Mouse (Mus musculus) liver, embryonic 11.5 days (tissue): ENCODE results near the gene Sh2d3c. TPM values are rescaled to one million over a fixed set of nuclear protein-coding genes. Genes with fewer than 3 reads are reported as not detected.
A peak's percentile ranks its signal among the peaks of the same experiment; 100 is the strongest.

Experiments used
- ATAC-seq: fragments of 200-750 bp; cut with Nextera tagmentation; replicated peaks from 2 replicates; pipeline ENCODE4 v1.8.0; 2017; ENCODE audit warnings: moderate number of reproducible peaks, mild to moderate bottlenecking, moderate TSS enrichment, moderate library complexity; ENCODE audit not compliant: low FRiP score
- DNase-seq: peaks from one replicate; pipeline ENCODE4 v3.0.0-alpha.2; 2017; ENCODE audit warnings: low spot score
- H3K27ac ChIP-seq: fragments of 300-500 bp; sonication (generic); 2 replicates; pipeline ENCODE4 v1.5.1; 2014; ENCODE audit warnings: mild to moderate bottlenecking, low read depth, low read length, control low read depth
- H3K27me3 ChIP-seq: fragments of 300-500 bp; sonication (generic); replicated peaks from 2 replicates; pipeline ENCODE4 v1.6.1; 2014; ENCODE audit warnings: low read length, mixed read lengths; ENCODE audit not compliant: control insufficient read depth, insufficient read depth
- H3K36me3 ChIP-seq: fragments of 300-500 bp; sonication (generic); 2 replicates; pipeline ENCODE4 v1.6.1; 2014; ENCODE audit warnings: mild to moderate bottlenecking, low read length, moderate library complexity, mixed read lengths; ENCODE audit not compliant: control insufficient read depth, insufficient read depth
- H3K4me1 ChIP-seq: fragments of 300-500 bp; sonication (generic); replicated peaks from 2 replicates; pipeline ENCODE4 v1.6.1; 2014; ENCODE audit warnings: low read length, mixed read lengths; ENCODE audit not compliant: control insufficient read depth, insufficient read depth
- H3K4me2 ChIP-seq: fragments of 300-500 bp; sonication (generic); 2 replicates; pipeline ENCODE4 v1.6.1; 2014; ENCODE audit warnings: mild to moderate bottlenecking, control low read depth, moderate library complexity
- H3K4me3 ChIP-seq: fragments of 300-500 bp; sonication (generic); 2 replicates; pipeline ENCODE4 v1.5.1; 2014; ENCODE audit warnings: low read depth, low read length, control low read depth
- H3K9ac ChIP-seq: fragments of 300-500 bp; sonication (generic); 2 replicates; pipeline ENCODE4 v1.6.1; 2014; ENCODE audit warnings: low read depth, low read length, control low read depth
- H3K9me3 ChIP-seq: fragments of 300-500 bp; sonication (generic); 2 replicates; pipeline ENCODE4 v1.6.1; 2016; ENCODE audit warnings: low read length, inconsistent platforms, mixed read lengths; ENCODE audit not compliant: control insufficient read depth
- WGBS: fragments of 180-500 bp; shearing (Covaris S2); extraction: QIAGEN DNeasy Blood & Tissue Kit; methylation state at CpG from one replicate; pipeline ENCODE4 v1.1.7; 2014; 5-methylcytosine and 5-hydroxymethylcytosine counted together
- polyA plus RNA-seq: library from polyadenylated mRNA; unstranded; fragments of >200 nt; fragmentation: Nextera tagmentation; extraction: Ambion mirVana; gene quantifications from 2 replicates; pipeline ENCODE4 v1.2.1, GENCODE M21; 2014

Sh2d3c gene
- polyA plus RNA-seq, 1 experiment from 2014 or later, result 13.4 TPM

DNA sequence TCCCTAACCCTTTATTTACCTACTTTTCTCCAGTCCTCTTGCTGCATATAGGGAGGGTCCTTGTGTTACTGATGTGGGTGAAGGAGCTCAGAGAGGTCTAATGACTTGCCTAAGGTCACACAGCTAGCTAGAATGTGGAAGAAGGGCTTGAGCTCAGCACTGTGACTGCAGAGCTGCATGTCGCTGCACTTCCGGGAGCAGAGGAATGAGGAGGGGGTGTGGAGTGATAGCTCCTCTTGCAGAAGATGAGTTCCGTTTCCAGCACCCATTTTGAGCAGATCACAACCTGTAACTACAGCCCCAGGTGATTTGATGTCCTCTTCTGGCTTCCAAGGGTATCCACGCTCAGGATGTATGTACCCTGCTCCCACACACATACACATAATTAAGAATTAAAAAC, 3.3 kb downstream of the Sh2d3c start:
- WGBS, result 71% methylated on average over 4 of the region's 4 CpGs
- no peak overlapping the region for H3K4me2 ChIP-seq
- ATAC-seq (no peak), DNase-seq (no peak)
- H3K4me1 ChIP-seq, result peaks cover 24% of the 10 kb centered on the region
- no peaks in the 10 kb centered on the region for H3K36me3 ChIP-seq
- H3K9me3 ChIP-seq, result no peaks in the 10 kb centered on the region
- H3K9ac ChIP-seq, result no peak overlapping the region
- H3K27me3 ChIP-seq, result no peaks in the 10 kb centered on the region
- H3K4me3 ChIP-seq, result no peak overlapping the region
- H3K27ac ChIP-seq, result no peak overlapping the region

DNA sequence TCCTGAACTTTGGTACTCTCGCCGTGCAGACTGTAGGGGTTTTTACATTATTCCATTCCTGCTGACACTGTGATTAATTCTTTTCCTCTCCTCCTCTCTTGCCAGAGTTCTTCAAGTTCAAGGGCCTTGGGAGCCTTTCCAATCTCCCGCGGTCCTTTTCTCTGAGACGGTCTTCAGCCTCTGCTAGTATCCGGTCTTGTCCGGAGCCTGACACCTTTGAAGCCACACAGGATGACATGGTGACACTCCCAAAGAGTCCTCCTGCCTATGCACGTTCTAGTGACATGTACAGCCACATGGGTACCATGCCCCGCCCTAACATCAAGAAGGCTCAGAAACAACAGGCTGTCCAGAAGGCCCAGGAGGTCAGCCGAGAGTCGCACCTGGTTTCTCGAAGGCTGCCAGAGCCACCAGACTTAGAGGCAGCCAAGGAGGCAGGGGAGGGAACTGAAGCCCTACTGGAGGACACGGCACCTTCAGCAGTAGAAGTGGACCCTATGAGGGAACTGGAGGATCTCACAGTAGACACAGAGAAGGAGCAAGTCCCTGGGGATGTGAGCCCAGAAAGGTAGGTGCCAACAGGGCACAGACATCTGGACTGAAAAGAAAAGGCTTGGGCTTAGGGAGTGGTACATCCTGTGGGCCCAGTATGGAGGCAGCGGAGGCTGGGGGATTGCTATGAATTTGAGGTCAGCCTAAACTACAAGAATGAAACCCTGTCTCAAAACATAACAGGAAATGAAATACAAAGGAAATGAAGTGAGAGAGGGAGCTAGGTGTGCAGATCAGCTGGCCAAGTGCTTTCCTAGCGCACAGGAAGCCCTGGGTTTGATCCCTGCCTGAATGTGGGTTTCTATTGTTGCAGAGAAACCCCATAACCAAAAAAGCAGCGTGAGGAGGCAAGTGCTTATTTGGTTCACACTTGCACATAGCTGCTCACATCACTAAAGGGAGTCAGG, 4.3 kb downstream of the Sh2d3c start:
- no peak overlapping the region for H3K27ac ChIP-seq
- ATAC-seq, result no peak
- WGBS, result 81% methylated on average over 16 of the region's 16 CpGs
- H3K4me1 ChIP-seq, result peaks cover 24% of the 10 kb centered on the region
- no peak overlapping the region for H3K4me2 ChIP-seq
- no peaks in the 10 kb centered on the region for H3K9me3 ChIP-seq
- DNase-seq, result no peak
- no peak overlapping the region for H3K9ac ChIP-seq
- no peaks in the 10 kb centered on the region for H3K27me3 ChIP-seq
- H3K36me3 ChIP-seq, result no peaks in the 10 kb centered on the region
- no peak overlapping the region for H3K4me3 ChIP-seq

DNA sequence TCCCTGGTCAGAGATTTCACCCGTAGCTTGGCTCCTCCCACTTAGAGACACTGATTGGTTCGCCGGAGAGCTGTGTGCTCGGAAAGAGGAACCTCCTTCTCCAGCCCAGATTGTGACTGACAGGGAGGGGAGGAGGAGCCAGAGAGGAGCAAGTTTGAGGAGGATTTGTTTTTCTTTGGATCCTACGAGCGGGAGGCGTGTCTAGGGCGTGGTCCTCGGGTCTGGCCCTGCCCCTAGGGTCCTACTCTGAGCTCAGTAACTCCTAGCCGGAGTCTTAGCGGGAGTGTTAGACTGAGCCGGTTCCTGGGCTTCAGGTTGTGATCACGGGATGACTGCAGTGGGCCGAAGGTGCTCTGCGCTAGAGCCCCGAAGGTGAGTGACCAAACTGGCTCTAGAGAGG, 6.6 kb downstream of the Sh2d3c start:
- peak overlapping the region; percentile 35 for H3K4me3 ChIP-seq
- 1% methylated on average over 16 of the region's 16 CpGs for WGBS
- no peaks in the 10 kb centered on the region for H3K9me3 ChIP-seq
- H3K9ac ChIP-seq, result peak overlapping the region; percentile 25; the same call in 1 of the 2 replicates
- peak overlapping the region; percentile 62 for H3K4me2 ChIP-seq
- DNase-seq, result peak; percentile 86
- H3K27ac ChIP-seq, result no peak overlapping the region
- H3K4me1 ChIP-seq, result peaks cover 17% of the 10 kb centered on the region
- H3K36me3 ChIP-seq, result no peaks in the 10 kb centered on the region
- ATAC-seq, result peak; percentile 93
- H3K27me3 ChIP-seq, result no peaks in the 10 kb centered on the region

DNA sequence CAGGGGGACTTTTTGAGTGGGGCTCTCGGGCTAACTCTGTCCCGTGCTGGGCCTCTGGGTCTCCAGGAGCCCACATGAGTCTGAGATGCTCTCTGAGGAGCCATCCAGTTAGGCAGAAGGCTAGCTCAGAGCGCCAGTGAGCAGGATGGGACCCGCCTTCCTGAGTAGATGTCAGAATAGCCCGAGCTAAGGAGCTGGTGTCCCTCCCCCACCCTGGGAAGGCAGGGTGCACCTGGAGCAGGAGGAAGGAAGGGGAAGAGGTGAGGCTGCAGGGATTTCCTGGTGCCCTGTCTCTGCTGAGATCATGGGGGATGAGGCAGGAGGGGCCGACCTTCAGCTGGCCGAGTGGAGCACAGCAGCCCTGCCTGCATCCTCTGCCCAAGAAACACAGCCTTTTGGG, 7.6 kb downstream of the Sh2d3c start:
- no peak for DNase-seq

DNA sequence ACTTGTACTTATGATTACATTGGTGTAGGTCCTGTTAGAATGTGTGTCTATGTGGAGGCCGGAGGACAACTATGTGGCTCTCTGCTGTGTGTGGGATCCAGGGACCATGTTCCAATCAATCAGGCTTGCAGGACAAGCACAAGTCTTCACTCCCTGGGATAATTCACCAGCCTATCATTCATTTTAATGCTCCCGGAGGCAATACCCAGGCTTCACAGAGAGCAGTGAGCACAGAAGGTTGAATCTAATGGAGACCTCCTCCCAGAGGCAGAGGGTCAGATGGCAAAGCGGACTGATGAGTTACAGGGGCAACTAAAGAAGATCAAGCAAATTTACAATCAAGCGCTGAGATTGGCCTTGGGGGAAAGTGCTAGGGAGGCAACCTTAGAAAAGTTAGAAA, 8.7 kb downstream of the Sh2d3c start:
- Histone ChIP-seq H3K4me2 (peak overlapping the region; percentile 62), H3K4me3 (no peak overlapping the region), H3K9ac (no peak overlapping the region), H3K9me3 (no peaks in the 10 kb centered on the region), H3K4me1 (peaks cover 22% of the 10 kb centered on the region), H3K27me3 (no peaks in the 10 kb centered on the region), H3K36me3 (no peaks in the 10 kb centered on the region), H3K27ac (no peak overlapping the region)
- DNase-seq, result no peak
- WGBS, result 66% methylated on average over 4 of the region's 4 CpGs
- ATAC-seq, result no peak

More for the DNA sequence above, 7.6 kb downstream of the Sh2d3c start:
- no peaks in the 10 kb centered on the region for H3K27me3 ChIP-seq
- H3K9me3 ChIP-seq, result no peaks in the 10 kb centered on the region
- H3K4me3 ChIP-seq, result peak overlapping the region; percentile 35
- peak overlapping the region; percentile 62 for H3K4me2 ChIP-seq
- ATAC-seq, result 0 out of 2 replicates have a peak, but pooled peaks have one; percentile 13
- no peak overlapping the region for H3K27ac ChIP-seq
- H3K9ac ChIP-seq, result no peak overlapping the region; the same call in 1 of the 2 replicates
- peaks cover 17% of the 10 kb centered on the region for H3K4me1 ChIP-seq
- H3K36me3 ChIP-seq, result no peaks in the 10 kb centered on the region
- 48% methylated on average over 7 of the region's 7 CpGs for WGBS

DNA sequence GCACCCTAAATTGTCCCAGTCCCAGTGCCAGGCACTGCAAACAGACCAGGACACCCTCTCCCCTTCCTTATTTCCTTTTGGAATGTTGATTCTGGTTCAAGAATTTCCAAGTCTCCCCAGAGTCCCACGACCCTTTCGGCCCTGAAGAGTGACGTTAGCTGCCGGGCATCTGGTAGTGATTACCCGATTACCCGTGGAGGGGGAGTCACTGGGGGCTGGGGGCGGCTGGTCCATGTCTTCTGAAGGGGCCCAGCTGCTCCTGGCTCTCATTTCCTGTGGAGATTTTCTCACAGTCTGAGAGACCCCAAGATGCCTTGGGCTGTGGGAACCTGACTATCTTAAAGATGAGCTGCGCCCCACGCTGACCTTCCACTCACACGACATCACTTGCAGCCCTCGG, 10.0 kb downstream of the Sh2d3c start:
- Histone ChIP-seq H3K4me1 (peaks cover 25% of the 10 kb centered on the region), H3K27ac (peak overlapping the region; percentile 13; the same call in 1 of the 2 replicates), H3K4me2 (peak overlapping the region; percentile 33; the same call in 1 of the 2 replicates), H3K27me3 (no peaks in the 10 kb centered on the region), H3K9ac (no peak overlapping the region), H3K36me3 (no peaks in the 10 kb centered on the region), H3K9me3 (no peaks in the 10 kb centered on the region), H3K4me3 (no peak overlapping the region)
- DNase-seq, result no peak
- ATAC-seq, result no peak
- 47% methylated on average over 11 of the region's 11 CpGs for WGBS

DNA sequence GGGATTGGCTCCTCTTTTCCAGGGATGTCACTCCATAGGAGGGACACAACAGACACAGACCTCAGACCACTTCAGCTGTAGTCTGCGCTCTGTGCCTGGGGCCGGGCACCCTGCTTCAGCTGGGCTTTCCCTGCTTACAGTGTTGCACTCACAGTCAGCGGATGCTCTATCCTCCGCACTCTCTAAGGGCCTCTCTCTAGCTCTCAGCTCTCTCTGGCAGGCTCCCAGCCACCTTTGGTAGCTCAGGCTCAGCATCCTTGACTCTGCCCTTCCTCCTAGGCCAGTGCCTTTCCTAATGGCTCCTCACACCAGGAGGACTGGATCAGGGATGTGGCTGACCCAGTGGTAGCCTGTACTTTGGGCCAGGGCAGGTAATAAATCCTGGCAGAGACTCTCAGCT, 11.1 kb downstream of the Sh2d3c start:
- Histone ChIP-seq H3K4me2 (no peak overlapping the region), H3K9ac (no peak overlapping the region), H3K4me1 (peaks cover 25% of the 10 kb centered on the region), H3K27ac (peak overlapping the region; percentile 3; the same call in 1 of the 2 replicates), H3K9me3 (no peaks in the 10 kb centered on the region), H3K27me3 (no peaks in the 10 kb centered on the region), H3K4me3 (no peak overlapping the region), H3K36me3 (no peaks in the 10 kb centered on the region)
- WGBS, result 77% methylated on average over 4 of the region's 4 CpGs
- no peak for DNase-seq
- no peak for ATAC-seq

DNA sequence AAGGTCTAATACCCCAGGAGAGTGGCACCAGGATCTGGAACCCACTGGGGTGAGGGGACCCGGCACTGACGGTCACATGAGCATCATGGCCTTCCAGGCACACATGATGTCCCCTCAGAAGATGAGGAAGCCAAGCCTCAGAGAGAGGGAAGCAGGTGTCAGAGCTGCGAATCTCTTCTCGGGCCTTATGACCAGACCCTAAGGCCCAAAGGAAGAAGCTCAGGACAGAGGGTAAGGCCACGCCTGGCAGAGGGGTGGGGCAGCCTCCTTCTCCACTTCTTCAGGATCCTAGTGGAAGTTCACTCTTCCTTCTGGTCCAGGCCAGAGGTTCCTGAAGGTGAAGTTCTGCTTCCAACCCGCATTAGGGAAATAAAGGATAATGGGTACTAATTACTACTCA, 11.8 kb downstream of the Sh2d3c start:
- no peak overlapping the region for H3K27ac ChIP-seq
- WGBS, result 84% methylated on average over 6 of the region's 6 CpGs
- no peaks in the 10 kb centered on the region for H3K27me3 ChIP-seq
- H3K36me3 ChIP-seq, result no peaks in the 10 kb centered on the region
- H3K9me3 ChIP-seq, result no peaks in the 10 kb centered on the region
- no peak for ATAC-seq
- no peak overlapping the region for H3K4me2 ChIP-seq
- no peak overlapping the region for H3K9ac ChIP-seq
- H3K4me3 ChIP-seq, result no peak overlapping the region
- no peak for DNase-seq
- H3K4me1 ChIP-seq, result peaks cover 19% of the 10 kb centered on the region
